Mouse (Mus musculus): ENCODE measurements around the gene Fam219b. TPM values are rescaled to one million over a fixed set of nuclear protein-coding genes. Genes with fewer than 3 reads are reported as not detected.

Gene Fam219b
- polyA plus RNA-seq (2012; rRNA removed; ENCODE audit: low replicate concordance) = 5.5 and 9.4 TPM in 2 replicates

GRCm38 (mm10) chr9:57537044-57537727 lies at the start of gene Fam219b:
Fam219b (plus strand) TSS chr9:57537528.

GRCm38 (mm10) chr9:57503622-57504380 lies 33.5 kb upstream of the Fam219b start, which contains the start of gene Rpp25:
Rpp25 (plus strand) TSS chr9:57504026.

GRCm38 (mm10) chr9:57521056-57521911 lies 16.0 kb upstream of the Fam219b start, which contains the start of gene Cox5a:
Cox5a (plus strand) TSS chr9:57521274.

GRCm38 (mm10) chr9:57552139-57552887 lies 15.0 kb downstream of the Fam219b start, which contains the start of gene Mpi:
Mpi (minus strand) TSS chr9:57552763.

GRCm38 (mm10) chr9:57560861-57561710 lies 23.8 kb downstream of the Fam219b start, which contains the start of gene Scamp2:
Scamp2 (plus strand) TSS chr9:57560943.

GRCm38 (mm10) chr9:57589224-57590126 lies 52.1 kb downstream of the Fam219b start, which contains the start of gene Ulk3:
Ulk3 (plus strand) TSS chr9:57589452.

Other genes starting within 250 kb of the Fam219b start
- gene Ppcdc, start 97.4 kb upstream of the Fam219b start, polyA plus RNA-seq (2012; rRNA removed; ENCODE audit: low replicate concordance) = 17.8 and 25.2 TPM in 2 replicates
- 134 and 141 TPM in 2 replicates for gene Scamp5, start 69.5 kb upstream of the Fam219b start, polyA plus RNA-seq (2012; rRNA removed; ENCODE audit: low replicate concordance)
- gene Rpp25, start 33.5 kb upstream of the Fam219b start, polyA plus RNA-seq (2012; rRNA removed; ENCODE audit: low replicate concordance) = 3.0 and 7.2 TPM in 2 replicates
- gene Cox5a, start 16.3 kb upstream of the Fam219b start, polyA plus RNA-seq (2012; rRNA removed; ENCODE audit: low replicate concordance) = 1,517 and 2,988 TPM in 2 replicates
- 49.8 and 96.3 TPM in 2 replicates for gene Mpi, start 15.2 kb downstream of the Fam219b start, polyA plus RNA-seq (2012; rRNA removed; ENCODE audit: low replicate concordance)
- gene Scamp2, start 23.4 kb downstream of the Fam219b start, polyA plus RNA-seq (2012; rRNA removed; ENCODE audit: low replicate concordance) = 141 and 204 TPM in 2 replicates
- gene Ulk3, start 51.9 kb downstream of the Fam219b start, polyA plus RNA-seq (2012; rRNA removed; ENCODE audit: low replicate concordance) = 14.0 and 14.6 TPM in 2 replicates
- gene Cplx3, start 68.8 kb downstream of the Fam219b start, polyA plus RNA-seq (2012; rRNA removed; ENCODE audit: low replicate concordance) = not detected in 2 replicates
- gene Lman1l, start 83.2 kb downstream of the Fam219b start, polyA plus RNA-seq (2012; rRNA removed; ENCODE audit: low replicate concordance) = not detected in 2 replicates
- gene Csk, start 116.1 kb downstream of the Fam219b start, polyA plus RNA-seq (2012; rRNA removed; ENCODE audit: low replicate concordance) = 59.9 and 96.3 TPM in 2 replicates
- 0.60 TPM in 1 of 2 replicates, not detected in the other for gene Cyp1a2, start 146.2 kb downstream of the Fam219b start, polyA plus RNA-seq (2012; rRNA removed; ENCODE audit: low replicate concordance)
- gene Cyp1a1, start 150.4 kb downstream of the Fam219b start, polyA plus RNA-seq (2012; rRNA removed; ENCODE audit: low replicate concordance) = 4.5 and 47.1 TPM in 2 replicates
- 6.1 and 6.2 TPM in 2 replicates for gene Edc3, start 171.0 kb downstream of the Fam219b start, polyA plus RNA-seq (2012; rRNA removed; ENCODE audit: low replicate concordance)
- gene Clk3, start 228.3 kb downstream of the Fam219b start, polyA plus RNA-seq (2012; rRNA removed; ENCODE audit: low replicate concordance) = 41.9 and 49.1 TPM in 2 replicates